Mouse (Mus musculus) lung, postnatal 36 days (tissue): ENCODE measurements around the gene Cdkal1.
A peak's percentile ranks its signal among the peaks of the same experiment; 100 is the strongest.

ENCODE experiments used
- DNase-seq: peaks from one replicate; pipeline ENCODE4 v3.0.0; 2022; ENCODE audit warnings: mixed read lengths

Gene Cdkal1

GRCm38 (mm10) chr13:29390025-29390424 is 465.4 kb downstream of the Cdkal1 start:
- DNase-seq = no peak

GRCm38 (mm10) chr13:29388918-29389317 is 466.6 kb downstream of the Cdkal1 start:
- DNase-seq = no peak

- DNase-seq = no peak
Observed at GRCm38 (mm10) chr13:29377572-29377971, 477.9 kb downstream of the Cdkal1 start.

- no peak for DNase-seq
Observed at GRCm38 (mm10) chr13:29371916-29372315, 483.6 kb downstream of the Cdkal1 start.

- no peak for DNase-seq
Observed at GRCm38 (mm10) chr13:29371466-29371771, 484.1 kb downstream of the Cdkal1 start.

GRCm38 (mm10) chr13:29370731-29371465 is 484.6 kb downstream of the Cdkal1 start:
- DNase-seq = no peak

- no peak for DNase-seq
Observed at GRCm38 (mm10) chr13:29368806-29369205, 486.7 kb downstream of the Cdkal1 start.

- no peak for DNase-seq
Observed at GRCm38 (mm10) chr13:29364901-29365625, 490.4 kb downstream of the Cdkal1 start.

GRCm38 (mm10) chr13:29364009-29364408 is 491.5 kb downstream of the Cdkal1 start:
- no peak for DNase-seq

- no peak for DNase-seq
Observed at GRCm38 (mm10) chr13:29361842-29362241, 493.6 kb downstream of the Cdkal1 start.

- no peak for DNase-seq
Observed at GRCm38 (mm10) chr13:29360899-29361298, 494.6 kb downstream of the Cdkal1 start.

- no peak for DNase-seq
Observed at GRCm38 (mm10) chr13:29359341-29359740, 496.1 kb downstream of the Cdkal1 start.

- no peak for DNase-seq
Observed at GRCm38 (mm10) chr13:29357483-29357882, 498.0 kb downstream of the Cdkal1 start.

- no peak for DNase-seq
Observed at GRCm38 (mm10) chr13:29356158-29356485, 499.4 kb downstream of the Cdkal1 start.

GRCm38 (mm10) chr13:29355484-29356157 is 499.9 kb downstream of the Cdkal1 start:
- no peak for DNase-seq

- no peak for DNase-seq
Observed at GRCm38 (mm10) chr13:29354943-29355342, 500.5 kb downstream of the Cdkal1 start.

- DNase-seq = no peak
Observed at GRCm38 (mm10) chr13:29353888-29354415, 501.5 kb downstream of the Cdkal1 start.

GRCm38 (mm10) chr13:29351023-29351684 is 504.3 kb downstream of the Cdkal1 start:
- DNase-seq = peak; percentile 19

- no peak for DNase-seq
Observed at GRCm38 (mm10) chr13:29350004-29350403, 505.5 kb downstream of the Cdkal1 start.

- no peak for DNase-seq
Observed at GRCm38 (mm10) chr13:29349386-29349961, 506.0 kb downstream of the Cdkal1 start.

GRCm38 (mm10) chr13:29348331-29348730 is 507.1 kb downstream of the Cdkal1 start:
- DNase-seq = no peak

- DNase-seq = no peak
Observed at GRCm38 (mm10) chr13:29332640-29333412, 522.6 kb downstream of the Cdkal1 start.
